Mouse (Mus musculus) frontal cortex, postnatal 10 days (tissue): ENCODE results near the gene Dctn2.

Experiments
- DNase-seq, 2 experiments: peaks; one replicate each; pipeline ENCODE4 v3.0.0; 2022; ENCODE audit warnings: low spot score in 2 of 2, mixed read lengths in 1 of 2

Gene Dctn2

GRCm38 (mm10) chr10:127266112-127267091, at the start of gene Dctn2:
TSS of gene Dctn2 (plus strand) at chr10:127266368.
- DNase-seq, result peak; percentile 94 to 95

GRCm38 (mm10) chr10:127216456-127216855, 49.7 kb upstream of the Dctn2 start:
- no peak for DNase-seq

GRCm38 (mm10) chr10:127217177-127217576, 49.0 kb upstream of the Dctn2 start:
- no peak for DNase-seq

- no peak for DNase-seq
These were observed 47.8 kb upstream of the Dctn2 start for GRCm38 (mm10) chr10:127218339-127218738.

- DNase-seq, result no peak
These were observed 41.0 kb upstream of the Dctn2 start for GRCm38 (mm10) chr10:127225213-127225612.

DNA sequence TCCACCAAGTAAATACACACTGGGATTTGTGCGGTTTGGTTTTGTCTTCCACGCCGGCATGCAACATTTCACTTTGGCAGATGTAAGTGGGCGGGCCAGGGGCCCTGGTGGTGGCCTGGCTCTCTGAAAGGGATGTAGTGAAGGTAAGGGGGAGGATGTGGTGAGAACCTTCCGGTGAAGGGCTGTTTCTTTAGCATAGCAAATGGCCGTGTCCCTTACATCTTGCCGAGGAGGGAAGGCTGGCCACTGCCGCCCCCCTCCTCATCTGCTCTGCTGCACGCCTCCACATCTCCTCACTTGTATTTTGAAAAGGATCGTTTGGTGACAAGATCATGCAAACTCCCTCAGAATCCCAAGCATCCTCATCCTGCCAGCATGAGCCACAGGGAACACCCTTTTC, 40.4 kb upstream of the Dctn2 start:
- no peak for DNase-seq

- DNase-seq, result no peak
These were observed 39.8 kb upstream of the Dctn2 start for GRCm38 (mm10) chr10:127226318-127226895.

GRCm38 (mm10) chr10:127227163-127227562, 39.0 kb upstream of the Dctn2 start:
- no peak for DNase-seq

DNA sequence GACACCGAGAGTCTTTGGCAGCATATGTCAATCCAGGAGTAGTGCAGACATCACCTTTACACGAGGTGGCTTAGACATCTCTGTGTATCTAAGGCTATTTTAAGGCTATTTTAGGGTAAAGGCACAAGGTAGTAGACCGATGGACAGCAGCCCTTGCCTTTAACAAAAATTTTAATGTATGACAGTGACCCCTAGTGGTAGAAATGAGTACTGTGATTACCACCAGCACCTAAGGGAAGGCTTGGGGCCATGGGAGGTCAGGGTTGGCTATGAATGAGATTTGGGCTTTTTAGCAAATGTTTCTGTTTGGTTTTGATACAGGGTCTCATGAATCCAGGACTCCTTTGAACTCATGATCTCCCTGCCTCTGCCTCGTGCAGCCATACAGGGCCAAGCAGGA, 37.3 kb upstream of the Dctn2 start:
- DNase-seq, result no peak

- no peak for DNase-seq
These were observed 35.5 kb upstream of the Dctn2 start for GRCm38 (mm10) chr10:127230693-127231092.

DNA sequence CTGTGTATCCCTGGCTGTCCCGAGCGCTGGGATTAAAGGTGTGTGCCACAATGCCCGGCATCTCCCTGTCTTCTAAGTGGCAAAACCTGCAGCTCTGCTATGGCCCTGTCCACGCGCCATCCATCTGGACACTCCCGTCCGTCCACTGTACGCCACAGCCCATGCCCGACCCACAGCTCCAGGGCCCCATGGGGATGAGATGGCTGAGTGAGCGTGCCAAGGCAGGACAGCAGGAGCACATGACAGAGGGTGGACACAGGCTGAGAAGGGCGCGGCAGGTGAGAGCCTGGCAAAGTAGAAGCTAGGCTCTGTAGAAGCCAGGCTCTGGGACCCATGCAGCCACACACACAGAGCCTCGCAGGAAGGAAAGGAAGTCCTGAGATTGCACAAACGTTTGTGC, 34.4 kb upstream of the Dctn2 start:
- DNase-seq, result no peak

DNA sequence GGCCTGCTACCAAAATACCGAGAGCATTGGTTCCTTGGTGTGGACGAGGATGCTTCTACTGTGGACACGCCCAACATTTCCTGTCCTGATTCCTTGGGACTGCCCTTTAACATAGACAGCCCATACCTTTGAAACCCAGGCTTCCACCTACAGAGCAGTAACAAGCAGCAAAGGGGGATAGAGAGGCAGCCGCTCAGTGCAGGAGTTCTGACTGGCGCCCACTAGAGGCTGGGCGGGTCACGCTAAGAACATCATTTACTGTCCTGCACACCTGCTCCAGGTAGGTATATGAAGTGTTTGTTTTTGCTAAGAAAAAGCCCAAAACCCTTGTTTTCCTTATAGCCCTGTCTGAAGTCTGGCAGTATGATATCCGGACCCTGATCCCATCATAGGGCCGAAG, 33.0 kb upstream of the Dctn2 start:
- DNase-seq, result no peak

DNA sequence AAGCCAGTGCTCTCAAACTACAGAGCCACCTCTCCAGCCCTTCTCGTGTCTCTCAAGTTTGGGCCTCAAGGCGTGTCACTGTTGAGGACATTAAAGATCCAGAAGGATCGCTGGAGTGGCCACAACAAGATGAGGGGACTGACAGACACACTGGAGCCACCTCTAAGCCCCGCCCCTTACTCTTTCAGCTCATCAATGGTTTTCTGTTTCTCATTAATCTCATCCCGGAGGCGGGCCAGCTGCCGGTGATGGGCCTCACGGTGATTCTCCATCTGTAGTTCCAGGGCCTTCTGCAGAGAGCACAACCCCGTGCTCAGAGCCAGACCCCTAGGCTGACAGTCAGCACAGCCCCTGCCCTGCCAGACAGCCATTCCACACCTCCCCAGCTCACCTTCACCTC, 29.6 kb upstream of the Dctn2 start:
- DNase-seq, result no peak

DNA sequence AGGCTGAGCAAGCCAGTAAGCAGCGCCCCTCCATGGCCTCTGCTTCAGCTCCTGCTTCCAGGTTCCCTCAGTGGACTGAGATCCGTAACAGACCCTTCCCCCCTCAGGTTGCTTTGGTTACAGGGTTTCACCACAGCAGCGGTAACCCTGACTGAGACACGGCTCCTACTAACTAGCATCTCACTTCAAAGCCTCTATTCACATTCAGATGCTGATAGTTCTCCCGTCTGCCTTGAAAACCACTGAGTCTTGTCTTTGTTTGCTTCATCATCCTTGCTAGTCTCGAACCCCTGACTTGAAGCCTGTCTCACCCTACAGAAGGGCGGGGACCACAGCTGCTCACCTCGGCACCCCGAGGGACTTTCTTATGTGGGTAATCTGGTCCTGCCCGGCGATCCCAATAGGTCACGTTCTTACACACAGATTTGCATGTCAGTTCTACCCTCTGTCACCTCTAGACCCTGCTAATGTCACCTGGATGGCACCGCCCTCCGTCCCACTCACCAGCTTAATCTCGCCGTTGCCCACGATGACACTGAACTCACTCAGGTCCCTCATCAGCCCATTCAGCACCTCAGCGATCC, 27.8 kb upstream of the Dctn2 start:
- no peak for DNase-seq

DNA sequence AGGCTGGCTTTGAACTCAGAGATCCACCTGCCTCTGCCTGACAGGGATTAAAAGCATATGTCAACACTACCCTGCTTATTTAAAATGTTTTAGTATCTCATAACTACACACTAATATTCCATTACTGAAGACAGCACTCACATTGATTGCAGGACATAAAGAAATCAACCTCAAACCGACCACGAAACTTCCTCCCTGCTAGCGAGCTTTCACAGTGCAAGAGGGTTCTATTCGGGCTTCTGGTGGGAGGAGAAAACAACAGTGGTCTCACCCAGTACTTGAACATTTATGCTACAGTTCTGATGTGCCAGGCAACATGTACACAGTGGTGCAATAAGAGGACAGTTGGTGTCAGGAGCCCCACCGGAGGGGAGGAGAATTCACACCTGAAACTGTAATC, 15.4 kb upstream of the Dctn2 start:
- DNase-seq, result no peak

GRCm38 (mm10) chr10:127255625-127256345, 10.4 kb upstream of the Dctn2 start:
- no peak for DNase-seq

DNA sequence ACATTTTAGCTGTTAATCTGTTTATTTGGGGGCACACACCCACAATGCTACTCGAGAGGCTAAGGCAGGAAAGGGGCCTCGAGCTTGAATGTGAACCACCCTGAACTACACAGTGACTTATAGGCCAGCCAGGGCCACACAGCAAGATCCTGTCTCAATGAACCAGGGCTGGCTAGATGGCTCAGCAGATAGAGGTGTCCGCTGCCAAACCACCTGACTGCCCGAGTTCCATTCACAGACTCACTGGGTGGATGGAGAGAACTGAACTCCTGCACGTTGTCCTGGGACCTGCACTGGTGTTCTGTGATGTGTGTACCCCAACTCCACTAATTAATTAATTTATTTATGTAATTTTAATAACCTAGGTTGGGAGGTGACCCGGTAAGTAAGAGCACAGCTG, 8.4 kb upstream of the Dctn2 start:
- DNase-seq, result no peak

DNA sequence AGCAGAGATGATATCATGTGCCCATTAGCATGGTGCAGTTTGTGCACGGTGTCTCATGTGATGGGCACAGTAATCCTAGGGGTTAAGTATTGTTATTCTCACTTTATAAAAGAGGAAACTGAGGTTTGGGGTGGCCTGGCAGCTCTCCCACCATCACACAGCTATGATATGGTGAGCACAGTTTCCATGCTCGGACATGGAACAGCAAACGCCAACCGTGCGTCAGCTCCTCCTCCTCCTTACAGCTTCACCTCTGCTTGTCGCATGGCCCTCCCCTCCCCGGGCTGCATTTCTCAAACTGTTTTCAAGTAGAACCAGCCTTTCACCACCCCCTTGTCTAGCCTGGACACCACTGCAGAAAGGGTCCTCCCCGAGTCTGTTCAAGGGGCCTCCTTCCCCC, 7.7 kb upstream of the Dctn2 start:
- DNase-seq, result no peak

DNA sequence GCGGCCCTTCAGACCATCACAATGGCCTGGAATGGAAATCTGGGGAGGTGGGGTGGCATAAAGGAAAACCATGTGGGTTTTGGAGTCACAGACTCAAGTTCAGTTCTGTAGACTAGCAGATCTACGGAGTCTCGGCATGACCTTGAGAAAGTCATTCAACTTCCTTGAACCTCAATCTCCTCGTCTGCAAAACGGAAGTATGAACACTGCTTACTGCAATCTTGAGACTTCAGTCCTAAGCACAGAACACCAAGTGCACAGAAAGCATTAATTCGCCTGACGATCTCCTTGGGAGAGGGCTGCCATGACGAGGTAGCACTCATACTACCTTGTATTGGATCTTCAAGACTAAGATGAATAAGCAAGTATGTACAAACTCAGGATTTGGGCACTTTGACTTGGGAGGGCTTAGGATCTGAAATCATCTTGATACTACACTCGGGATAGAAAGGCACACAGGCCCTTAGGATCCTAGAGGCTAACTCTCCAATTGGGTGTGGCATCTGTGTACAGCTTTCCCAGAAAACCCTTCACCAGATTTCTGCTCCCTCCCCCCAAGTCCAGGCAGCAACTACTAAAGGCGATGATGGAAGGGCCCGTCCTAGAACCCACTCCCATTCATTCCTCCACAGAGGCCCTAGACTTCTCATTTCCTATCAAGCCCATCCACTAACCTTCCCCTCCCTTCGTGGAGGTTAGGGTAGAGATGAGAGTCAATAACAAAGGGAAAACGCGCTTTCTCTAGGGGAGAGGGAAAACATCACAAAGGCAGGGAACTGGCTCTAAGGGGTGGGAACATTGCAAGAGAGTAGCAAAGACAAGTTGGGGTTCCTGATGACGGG, 4.2 kb upstream of the Dctn2 start:
- DNase-seq, result no peak

GRCm38 (mm10) chr10:127262548-127263398, 3.4 kb upstream of the Dctn2 start, which contains the start of gene Kif5a:
TSS of gene Kif5a (minus strand) at chr10:127263348.
- peak in 1 of 2 experiments; percentile 65 for DNase-seq
